Mouse (Mus musculus): Measurements from ENCODE around the gene Kpna7. TPM values are rescaled to one million over a fixed set of nuclear protein-coding genes. Genes with fewer than 3 reads are reported as not detected.

Gene Kpna7
- polyA plus RNA-seq, 1 experiment: not detected

DNA sequence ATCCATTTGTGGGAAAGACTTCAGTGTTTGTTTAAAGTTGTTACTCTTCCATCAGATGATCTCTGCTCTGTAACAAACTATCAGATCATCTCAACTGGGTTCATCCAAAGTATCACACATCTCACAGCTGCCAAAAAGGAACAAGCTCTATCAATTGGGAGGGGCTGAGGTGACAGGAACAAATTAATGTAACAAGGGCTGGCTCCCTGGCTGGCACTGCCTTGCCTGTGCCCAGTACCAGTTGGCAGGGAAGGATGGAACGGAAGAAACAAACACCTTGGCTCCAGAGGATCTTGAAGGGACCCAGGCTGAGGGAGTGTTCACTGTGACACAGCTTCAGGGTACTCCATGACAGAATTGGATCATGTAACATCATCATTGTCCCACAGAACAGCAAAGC lies 135.8 kb downstream of the Kpna7 start:
- Histone ChIP-seq H3K27me3 (ENCODE audit: control insufficient read depth, insufficient read depth, low read length, poor library complexity, severe bottlenecking) (no peaks in the 10 kb centered on the region), H3K27ac (ENCODE audit: insufficient read depth, low read length) (no peak overlapping the region), H3K4me3 (ENCODE audit: low read depth, low read length) (no peak overlapping the region), H3K9ac (ENCODE audit: low read depth, poor library complexity, severe bottlenecking) (no peak overlapping the region), H3K36me3 (ENCODE audit: control insufficient read depth, insufficient read depth, low read length, poor library complexity, severe bottlenecking) (no peaks in the 10 kb centered on the region), H3K9me3 (replicated peaks; ENCODE audit: control insufficient read depth, insufficient read depth, low read length, poor library complexity, severe bottlenecking) (no peaks in the 10 kb centered on the region), H3K4me1 (ENCODE audit: control insufficient read depth, insufficient read depth, low read length) (no peaks in the 10 kb centered on the region)
- no peak for TF ChIP-seq EP300 (IDR thresholded peaks at IDR 0.05; ENCODE audit: insufficient read depth, low read depth, low read length)
- TF ChIP-seq CTCF (IDR thresholded peaks at IDR 0.05; ENCODE audit: low read depth, low read length): no peak
- no peak for TF ChIP-seq POLR2A (IDR thresholded peaks at IDR 0.05; ENCODE audit: insufficient read depth, low read length)

DNA sequence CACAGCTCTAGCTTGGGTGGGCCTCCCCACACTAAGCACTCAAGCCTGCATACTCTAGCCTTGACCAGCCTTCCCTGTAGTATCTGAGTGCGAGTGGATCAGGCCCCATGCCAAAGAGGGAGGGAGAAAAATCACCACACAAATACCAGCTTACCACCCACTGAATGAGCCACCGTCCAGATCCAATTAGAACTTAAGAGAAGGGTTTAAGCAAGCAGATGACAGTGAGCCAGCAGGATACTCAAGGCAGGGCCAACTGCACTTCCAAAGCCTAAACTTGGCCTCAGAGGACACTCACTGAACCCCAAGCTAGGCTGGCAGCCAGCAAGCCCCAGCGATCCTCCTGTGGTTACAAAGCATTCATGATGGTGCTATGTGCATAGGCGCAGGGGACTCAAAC lies 137.8 kb downstream of the Kpna7 start:
- Histone ChIP-seq H3K4me1 (ENCODE audit: control insufficient read depth, insufficient read depth, low read length) (no peaks in the 10 kb centered on the region), H3K9me3 (replicated peaks; ENCODE audit: control insufficient read depth, insufficient read depth, low read length, poor library complexity, severe bottlenecking) (no peaks in the 10 kb centered on the region), H3K4me3 (ENCODE audit: low read depth, low read length) (no peak overlapping the region), H3K27ac (ENCODE audit: insufficient read depth, low read length) (no peak overlapping the region), H3K9ac (ENCODE audit: low read depth, poor library complexity, severe bottlenecking) (no peak overlapping the region), H3K27me3 (ENCODE audit: control insufficient read depth, insufficient read depth, low read length, poor library complexity, severe bottlenecking) (no peaks in the 10 kb centered on the region), H3K36me3 (ENCODE audit: control insufficient read depth, insufficient read depth, low read length, poor library complexity, severe bottlenecking) (no peaks in the 10 kb centered on the region)
- TF ChIP-seq EP300 (IDR thresholded peaks at IDR 0.05; ENCODE audit: insufficient read depth, low read depth, low read length) (no peak), POLR2A (IDR thresholded peaks at IDR 0.05; ENCODE audit: insufficient read depth, low read length) (no peak), CTCF (IDR thresholded peaks at IDR 0.05; ENCODE audit: low read depth, low read length) (no peak)

DNA sequence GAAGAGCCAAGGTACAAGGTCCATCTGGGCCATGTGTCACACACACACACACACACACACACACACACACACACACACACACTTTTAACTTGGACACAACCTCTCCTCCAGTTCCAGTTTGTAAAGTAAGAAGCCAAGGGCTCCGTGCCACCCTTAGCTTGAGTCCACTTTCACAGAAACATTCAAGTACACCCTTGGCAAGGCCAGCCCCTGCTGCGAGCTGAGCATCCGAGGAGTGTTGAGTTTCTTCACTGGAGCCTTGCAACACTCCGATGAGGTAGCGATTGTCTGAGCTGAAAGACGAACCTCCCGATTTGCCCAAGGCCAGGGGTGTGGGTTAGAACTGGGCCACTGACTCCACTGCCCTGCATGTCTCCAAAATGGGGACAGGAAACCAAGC lies 138.9 kb downstream of the Kpna7 start:
- no peak overlapping the region for H3K27ac ChIP-seq (ENCODE audit: insufficient read depth, low read length)
- H3K27me3 ChIP-seq (ENCODE audit: control insufficient read depth, insufficient read depth, low read length, poor library complexity, severe bottlenecking): no peaks in the 10 kb centered on the region
- no peak for TF ChIP-seq POLR2A (IDR thresholded peaks at IDR 0.05; ENCODE audit: insufficient read depth, low read length)
- no peak for TF ChIP-seq EP300 (IDR thresholded peaks at IDR 0.05; ENCODE audit: insufficient read depth, low read depth, low read length)
- TF ChIP-seq CTCF (IDR thresholded peaks at IDR 0.05; ENCODE audit: low read depth, low read length): no peak
- no peak overlapping the region for H3K9ac ChIP-seq (ENCODE audit: low read depth, poor library complexity, severe bottlenecking)
- no peaks in the 10 kb centered on the region for H3K4me1 ChIP-seq (ENCODE audit: control insufficient read depth, insufficient read depth, low read length)
- H3K36me3 ChIP-seq (ENCODE audit: control insufficient read depth, insufficient read depth, low read length, poor library complexity, severe bottlenecking): no peaks in the 10 kb centered on the region
- H3K9me3 ChIP-seq (replicated peaks; ENCODE audit: control insufficient read depth, insufficient read depth, low read length, poor library complexity, severe bottlenecking): no peaks in the 10 kb centered on the region
- no peak overlapping the region for H3K4me3 ChIP-seq (ENCODE audit: low read depth, low read length)

DNA sequence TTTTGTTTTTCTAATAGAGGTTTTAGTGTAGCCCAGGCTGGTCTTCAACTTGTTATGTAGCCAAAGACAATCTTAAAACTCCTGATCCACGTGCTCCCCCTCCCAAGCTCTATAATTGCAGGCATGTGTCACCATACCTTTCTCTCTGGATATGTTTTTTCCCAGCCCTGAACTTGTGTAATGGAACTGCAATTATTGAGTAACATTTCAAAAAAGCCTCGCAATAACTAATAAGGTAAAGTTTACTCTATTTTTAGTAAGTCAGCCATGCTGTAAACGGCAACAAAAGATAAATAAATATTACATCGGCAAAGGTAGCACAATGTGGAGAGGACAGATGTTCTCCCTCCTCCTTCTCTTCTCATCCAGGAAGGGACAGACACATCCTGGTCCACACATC lies 139.5 kb downstream of the Kpna7 start:
- Histone ChIP-seq H3K36me3 (ENCODE audit: control insufficient read depth, insufficient read depth, low read length, poor library complexity, severe bottlenecking) (no peaks in the 10 kb centered on the region), H3K27me3 (ENCODE audit: control insufficient read depth, insufficient read depth, low read length, poor library complexity, severe bottlenecking) (no peaks in the 10 kb centered on the region), H3K4me3 (ENCODE audit: low read depth, low read length) (no peak overlapping the region), H3K9ac (ENCODE audit: low read depth, poor library complexity, severe bottlenecking) (no peak overlapping the region), H3K4me1 (ENCODE audit: control insufficient read depth, insufficient read depth, low read length) (no peaks in the 10 kb centered on the region), H3K9me3 (replicated peaks; ENCODE audit: control insufficient read depth, insufficient read depth, low read length, poor library complexity, severe bottlenecking) (no peaks in the 10 kb centered on the region), H3K27ac (ENCODE audit: insufficient read depth, low read length) (no peak overlapping the region)
- TF ChIP-seq POLR2A (IDR thresholded peaks at IDR 0.05; ENCODE audit: insufficient read depth, low read length): no peak
- TF ChIP-seq EP300 (IDR thresholded peaks at IDR 0.05; ENCODE audit: insufficient read depth, low read depth, low read length): no peak
- TF ChIP-seq CTCF (IDR thresholded peaks at IDR 0.05; ENCODE audit: low read depth, low read length): no peak

DNA sequence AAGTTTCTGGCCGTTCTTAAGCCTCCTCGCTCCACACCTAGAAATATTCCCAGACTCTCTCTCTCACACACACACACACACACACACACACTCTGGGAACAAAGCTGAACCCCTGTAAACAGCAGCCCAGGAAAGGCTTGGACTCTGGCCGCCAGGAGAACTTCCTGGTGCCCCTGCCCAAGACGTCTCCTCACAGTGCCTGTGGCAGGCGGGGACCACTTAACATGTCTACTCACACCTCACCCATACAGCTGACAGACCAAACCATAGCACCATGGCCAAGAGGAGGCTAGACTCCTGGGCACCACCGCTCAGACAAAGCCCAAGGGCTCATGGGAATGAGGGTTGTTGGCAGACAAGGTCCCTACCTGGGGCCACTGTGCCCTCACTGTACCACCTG lies 140.5 kb downstream of the Kpna7 start:
- no peak overlapping the region for H3K9ac ChIP-seq (ENCODE audit: low read depth, poor library complexity, severe bottlenecking)
- H3K36me3 ChIP-seq (ENCODE audit: control insufficient read depth, insufficient read depth, low read length, poor library complexity, severe bottlenecking): no peaks in the 10 kb centered on the region
- no peak overlapping the region for H3K4me3 ChIP-seq (ENCODE audit: low read depth, low read length)
- H3K27me3 ChIP-seq (ENCODE audit: control insufficient read depth, insufficient read depth, low read length, poor library complexity, severe bottlenecking): no peaks in the 10 kb centered on the region
- H3K4me1 ChIP-seq (ENCODE audit: control insufficient read depth, insufficient read depth, low read length): no peaks in the 10 kb centered on the region
- H3K9me3 ChIP-seq (replicated peaks; ENCODE audit: control insufficient read depth, insufficient read depth, low read length, poor library complexity, severe bottlenecking): no peaks in the 10 kb centered on the region
- no peak overlapping the region for H3K27ac ChIP-seq (ENCODE audit: insufficient read depth, low read length)
- no peak for TF ChIP-seq POLR2A (IDR thresholded peaks at IDR 0.05; ENCODE audit: insufficient read depth, low read length)
- TF ChIP-seq EP300 (IDR thresholded peaks at IDR 0.05; ENCODE audit: insufficient read depth, low read depth, low read length): no peak
- TF ChIP-seq CTCF (IDR thresholded peaks at IDR 0.05; ENCODE audit: low read depth, low read length): no peak

DNA sequence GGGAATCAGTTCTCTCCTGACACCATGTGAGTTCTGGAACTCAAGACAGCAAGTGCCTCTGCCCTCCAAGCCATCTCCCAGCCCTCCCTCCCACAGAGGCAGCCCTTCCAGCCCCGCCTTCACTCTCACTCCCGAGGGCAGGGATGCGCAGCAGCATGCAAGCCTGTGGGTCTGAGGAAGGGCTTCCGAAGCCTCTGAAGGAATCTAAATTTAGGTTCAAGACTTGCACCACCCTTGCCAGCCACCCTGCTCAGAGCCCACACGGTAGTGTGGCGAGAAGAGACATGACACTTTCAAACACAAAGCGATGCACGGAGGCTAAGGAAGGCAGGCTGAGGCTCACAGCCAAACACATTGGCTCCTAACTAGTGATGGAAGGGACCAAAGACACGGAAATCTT lies 141.4 kb downstream of the Kpna7 start:
- H3K4me3 ChIP-seq (ENCODE audit: low read depth, low read length): no peak overlapping the region
- no peaks in the 10 kb centered on the region for H3K4me1 ChIP-seq (ENCODE audit: control insufficient read depth, insufficient read depth, low read length)
- H3K36me3 ChIP-seq (ENCODE audit: control insufficient read depth, insufficient read depth, low read length, poor library complexity, severe bottlenecking): no peaks in the 10 kb centered on the region
- no peak overlapping the region for H3K9ac ChIP-seq (ENCODE audit: low read depth, poor library complexity, severe bottlenecking)
- no peak for TF ChIP-seq EP300 (IDR thresholded peaks at IDR 0.05; ENCODE audit: insufficient read depth, low read depth, low read length)
- no peak for TF ChIP-seq CTCF (IDR thresholded peaks at IDR 0.05; ENCODE audit: low read depth, low read length)
- no peak for TF ChIP-seq POLR2A (IDR thresholded peaks at IDR 0.05; ENCODE audit: insufficient read depth, low read length)
- H3K27me3 ChIP-seq (ENCODE audit: control insufficient read depth, insufficient read depth, low read length, poor library complexity, severe bottlenecking): no peaks in the 10 kb centered on the region
- no peak overlapping the region for H3K27ac ChIP-seq (ENCODE audit: insufficient read depth, low read length)
- no peaks in the 10 kb centered on the region for H3K9me3 ChIP-seq (replicated peaks; ENCODE audit: control insufficient read depth, insufficient read depth, low read length, poor library complexity, severe bottlenecking)
